Mouse (Mus musculus) lung, postnatal 0 days (tissue): ENCODE data around the gene Gm498.

Experiments used
- CTCF ChIP-seq: IDR thresholded peaks from 2 replicates; pipeline ENCODE4 v1.5.1; 2016; ENCODE audit warnings: antibody characterized with exemption, mild to moderate bottlenecking
- EP300 ChIP-seq: IDR thresholded peaks from 2 replicates; pipeline ENCODE4 v1.6.1; 2016; ENCODE audit warnings: antibody characterized with exemption, mild to moderate bottlenecking, control low read depth

- no peak for TF ChIP-seq CTCF
- TF ChIP-seq EP300: no peak
Measured at GRCm38 (mm10) chr7:143913611-143914010, 47.0 kb downstream of the Gm498 start.
